Mouse (Mus musculus) neutrophil, adult 59 days (primary cell): ENCODE data around the gene Lbh. TPM values are rescaled to one million over a fixed set of nuclear protein-coding genes. Genes with fewer than 3 reads are reported as not detected.

ENCODE experiments used
- total RNA-seq, 2 experiments: library from RNA; stranded (reverse); gene quantifications; 1 replicate in 1 of 2; 2 replicates in 1 of 2; pipeline ENCODE4 v1.2.4; 2023

Lbh gene
- total RNA-seq, result 10 to 100 TPM; 51.2 to 52.8 TPM

GRCm38 (mm10) chr17:72918053-72918452, at the start of gene Lbh:
Lbh (plus strand) TSS chr17:72918305.

Other genes starting within 250 kb of the Lbh start
- gene Ypel5, start 81.9 kb upstream of the Lbh start, total RNA-seq, result 100 to 1,000 TPM; 138 to 150 TPM
- 10 to 100 TPM; 10.4 to 12.9 TPM for gene Lclat1, start 189.7 kb downstream of the Lbh start, total RNA-seq